Mouse (Mus musculus) gastrocnemius, postnatal 10 days (tissue): ENCODE data around the gene Usp35. TPM values are rescaled to one million over a fixed set of nuclear protein-coding genes. Genes with fewer than 3 reads are reported as not detected.

ENCODE experiments used
- DNase-seq: peaks from one replicate; pipeline ENCODE4 v3.0.0; 2021; ENCODE audit warnings: mixed read lengths
- long read RNA-seq, 2 experiments: library from polyadenylated mRNA; stranded (forward); transcript quantifications; one replicate each; pipeline ENCODE4 v2.0.0; 2021
- total RNA-seq, 2 experiments: library from RNA; stranded (reverse); gene quantifications; 2 replicates each; pipeline ENCODE4 v1.2.3; 2021

Usp35 gene
- total RNA-seq, result 1 to 10 TPM; 1.3 to 2.0 TPM
- long read RNA-seq, experiment 1, full-length matches to known transcripts, result 2 of 3 reads
- long read RNA-seq, experiment 1, partial matches to known transcripts, result 0 of 3 reads
- long read RNA-seq, experiment 1, other reads (novel, unspliced or antisense), result 1 of 3 reads
- long read RNA-seq, experiment 2, full-length matches to known transcripts, result 1 of 1 reads
- long read RNA-seq, experiment 2, partial matches to known transcripts, result 0 of 1 reads
- long read RNA-seq, experiment 2, other reads (novel, unspliced or antisense), result 0 of 1 reads

- DNase-seq, result peak; percentile 95
Observed at GRCm38 (mm10) chr7:97331726-97332666, at the start of gene Usp35, which contains the start of gene Kctd21. Gene Usp35 (minus strand): TSS chr7:97332020. Gene Kctd21 (plus strand): TSS chr7:97332327.

- DNase-seq, result no peak
Observed at GRCm38 (mm10) chr7:97380500-97381123, 48.8 kb upstream of the Usp35 start.

- no peak for DNase-seq
Observed at GRCm38 (mm10) chr7:97379304-97379703, 47.5 kb upstream of the Usp35 start.

DNA sequence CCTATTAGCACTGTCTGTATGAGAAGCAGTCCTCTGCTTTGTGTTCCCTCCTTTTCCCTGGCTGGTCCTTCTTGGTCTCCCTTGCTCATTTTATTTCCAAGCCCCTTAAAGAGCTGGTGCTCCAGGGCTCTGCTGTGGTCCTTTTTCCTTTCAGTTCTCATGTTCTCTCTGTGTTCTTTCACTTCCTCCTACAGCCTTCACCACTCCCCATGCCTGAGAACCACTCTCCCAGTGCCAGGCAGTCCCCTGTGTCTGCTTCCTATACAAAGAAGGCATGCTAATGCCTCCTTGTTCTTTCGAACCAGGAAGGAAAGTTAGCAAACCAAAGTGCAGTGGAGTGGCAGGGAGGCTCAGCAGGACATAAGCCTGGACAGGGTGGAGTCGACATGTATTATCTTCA lies 44.1 kb upstream of the Usp35 start:
- no peak for DNase-seq

GRCm38 (mm10) chr7:97375101-97375500 lies 43.3 kb upstream of the Usp35 start:
- DNase-seq, result no peak

GRCm38 (mm10) chr7:97365887-97366286 lies 34.1 kb upstream of the Usp35 start:
- no peak for DNase-seq

- DNase-seq, result no peak
Observed at GRCm38 (mm10) chr7:97361467-97361866, 29.6 kb upstream of the Usp35 start.

DNA sequence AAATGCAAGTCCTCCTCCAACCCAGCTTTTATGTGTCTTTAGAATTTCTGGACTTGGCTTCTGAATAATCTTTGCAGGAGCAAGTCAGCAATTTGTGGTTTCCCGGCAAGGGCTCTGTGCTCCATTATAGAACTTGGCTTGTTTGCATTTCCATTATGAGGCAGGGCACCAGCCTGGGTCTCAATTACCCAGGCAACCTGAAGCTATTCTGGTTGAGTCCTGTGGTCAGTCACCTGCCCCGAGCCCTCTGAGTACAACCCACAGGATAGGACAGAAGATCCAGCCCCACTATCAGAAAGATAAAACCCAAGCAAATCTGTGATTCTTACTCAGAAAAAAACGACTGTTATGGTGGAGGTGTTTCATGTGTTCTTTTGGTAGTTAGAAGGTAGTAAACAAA lies 29.1 kb upstream of the Usp35 start:
- DNase-seq, result no peak

GRCm38 (mm10) chr7:97360166-97360565 lies 28.3 kb upstream of the Usp35 start:
- no peak for DNase-seq

- DNase-seq, result no peak
Observed at GRCm38 (mm10) chr7:97358347-97358746, 26.5 kb upstream of the Usp35 start.

DNA sequence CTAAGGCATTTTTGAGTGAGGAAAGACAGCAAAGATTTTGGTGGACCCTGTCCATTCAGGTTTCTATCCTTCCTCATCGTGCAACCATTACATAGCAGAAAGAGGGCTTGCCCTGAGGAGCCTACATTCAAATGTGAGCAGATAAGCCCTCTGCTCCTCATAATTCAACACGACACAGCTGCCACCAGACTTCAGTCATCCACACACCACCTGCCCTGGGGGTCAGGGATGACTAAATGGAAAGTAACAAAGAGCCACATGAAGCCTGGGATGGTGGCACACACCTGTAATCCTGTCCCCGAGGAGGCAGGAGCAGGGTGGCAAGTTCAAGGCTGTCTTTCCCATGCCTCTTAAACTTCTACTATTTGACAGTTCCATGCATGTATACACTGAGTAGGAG lies 26.0 kb upstream of the Usp35 start:
- no peak for DNase-seq

DNA sequence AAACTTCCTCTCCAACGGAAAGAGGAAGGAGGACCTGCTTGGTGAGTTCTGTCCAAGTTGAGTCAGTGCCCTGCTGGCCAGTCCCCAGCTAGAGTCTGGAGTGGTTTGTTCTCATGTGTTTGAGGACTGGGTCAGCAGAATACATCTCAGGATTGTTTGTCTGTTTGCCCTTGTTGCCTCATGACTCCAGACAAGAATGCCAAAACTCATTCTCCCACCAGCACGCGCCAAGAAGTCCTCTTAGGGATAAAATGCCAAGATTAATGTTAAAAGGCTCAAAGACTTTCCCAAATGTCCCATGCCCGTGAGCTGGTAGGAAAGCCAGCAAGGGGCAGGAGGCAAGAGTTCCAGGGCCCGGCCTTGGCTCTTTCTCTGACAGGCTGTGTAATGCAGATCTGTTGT lies 25.1 kb upstream of the Usp35 start:
- peak; percentile 54 for DNase-seq

DNA sequence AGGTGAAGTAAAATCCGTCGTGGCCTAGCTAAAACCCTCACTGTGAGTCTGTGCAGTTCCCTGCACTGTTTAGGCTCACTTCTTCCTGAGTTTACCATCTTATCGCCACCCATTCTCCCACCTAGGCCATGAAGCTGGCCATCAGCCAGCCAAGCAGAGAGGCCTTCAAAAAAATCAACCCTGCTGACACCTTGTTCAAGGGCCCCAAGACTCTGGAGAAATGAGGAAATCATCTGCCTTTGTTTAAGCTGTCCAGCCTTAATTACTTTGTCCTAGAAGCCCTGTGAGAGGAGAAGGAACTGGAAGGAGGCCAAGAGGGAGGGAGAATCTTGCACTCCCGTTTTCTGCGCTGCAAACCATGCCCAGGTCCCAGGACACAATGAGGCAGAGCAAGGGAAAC lies 24.4 kb upstream of the Usp35 start:
- DNase-seq, result no peak

- no peak for DNase-seq
Observed at GRCm38 (mm10) chr7:97355068-97355841, 23.4 kb upstream of the Usp35 start.

- DNase-seq, result no peak
Observed at GRCm38 (mm10) chr7:97353356-97353755, 21.5 kb upstream of the Usp35 start.

DNA sequence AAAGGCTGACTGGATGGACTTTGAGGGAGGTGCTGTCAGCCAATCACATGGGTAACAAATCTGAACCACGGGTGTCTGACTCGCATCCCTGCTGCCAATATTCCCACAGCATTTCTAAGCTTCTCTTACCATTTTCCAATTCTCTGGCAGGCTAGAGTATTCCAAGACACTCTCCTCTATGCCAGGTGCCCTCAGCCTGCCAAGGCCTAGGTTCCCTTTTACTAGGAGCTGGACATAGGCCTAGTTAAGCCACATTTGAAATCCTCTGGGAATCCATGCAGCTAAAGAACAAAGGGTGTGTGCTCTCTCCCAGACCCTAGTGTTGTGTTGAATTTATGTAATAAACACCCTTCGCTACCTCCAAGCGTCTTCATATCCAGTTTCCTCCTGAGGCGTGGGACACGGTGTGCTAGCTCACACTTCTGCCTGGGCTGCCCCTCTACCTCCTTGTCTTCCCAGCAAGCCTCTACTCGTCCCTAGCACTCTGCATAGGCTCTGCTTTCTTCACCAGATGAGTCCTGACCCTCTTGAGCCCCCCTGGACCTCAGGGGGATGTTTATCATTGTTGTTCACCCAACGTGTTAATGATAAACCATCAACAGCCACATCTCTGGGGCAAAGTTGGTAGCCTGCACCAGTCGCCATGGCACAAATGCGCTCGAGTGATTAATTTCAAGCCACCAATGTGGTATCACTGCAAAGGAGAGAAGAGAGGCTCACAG lies 20.1 kb upstream of the Usp35 start:
- DNase-seq, result no peak

DNA sequence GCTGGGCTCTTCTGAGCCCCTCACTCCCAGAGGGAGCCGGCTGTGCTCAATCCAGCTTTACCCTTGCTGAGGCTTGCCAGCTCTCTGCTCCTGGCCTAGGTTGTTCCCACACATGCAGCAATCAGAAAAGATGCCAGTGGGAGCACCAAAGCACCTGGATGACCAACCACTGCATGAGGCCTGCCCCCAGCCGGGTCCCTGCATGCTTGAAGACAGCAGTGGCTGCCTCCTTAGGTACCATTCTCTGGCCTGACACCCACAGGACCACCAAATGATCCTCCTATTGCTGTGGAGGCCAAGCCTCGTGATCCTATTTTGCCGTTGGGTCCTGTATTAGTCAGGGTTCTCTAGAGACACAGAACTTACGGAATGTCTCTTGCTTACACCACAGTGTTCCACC lies 19.1 kb upstream of the Usp35 start:
- no peak for DNase-seq

DNA sequence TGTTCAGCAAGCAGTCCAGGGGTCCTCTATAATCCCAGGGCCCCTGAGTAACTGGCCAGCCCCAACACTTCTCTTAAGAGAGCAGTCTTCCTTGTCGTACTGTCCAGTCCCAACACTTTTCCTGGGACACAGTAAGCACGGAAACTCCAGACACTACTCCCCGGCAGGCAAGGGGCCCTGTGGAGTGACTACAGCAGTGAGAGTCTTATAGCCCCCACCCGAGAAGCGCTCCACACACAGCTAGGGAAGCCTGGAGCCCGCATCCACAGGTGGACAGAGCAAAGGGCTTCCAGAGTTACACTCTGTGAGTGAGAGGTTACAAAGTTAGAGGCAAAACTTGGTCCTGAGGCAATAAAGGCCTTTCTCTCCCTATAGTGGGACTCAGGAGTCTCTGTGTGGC lies 17.6 kb upstream of the Usp35 start:
- DNase-seq, result no peak

DNA sequence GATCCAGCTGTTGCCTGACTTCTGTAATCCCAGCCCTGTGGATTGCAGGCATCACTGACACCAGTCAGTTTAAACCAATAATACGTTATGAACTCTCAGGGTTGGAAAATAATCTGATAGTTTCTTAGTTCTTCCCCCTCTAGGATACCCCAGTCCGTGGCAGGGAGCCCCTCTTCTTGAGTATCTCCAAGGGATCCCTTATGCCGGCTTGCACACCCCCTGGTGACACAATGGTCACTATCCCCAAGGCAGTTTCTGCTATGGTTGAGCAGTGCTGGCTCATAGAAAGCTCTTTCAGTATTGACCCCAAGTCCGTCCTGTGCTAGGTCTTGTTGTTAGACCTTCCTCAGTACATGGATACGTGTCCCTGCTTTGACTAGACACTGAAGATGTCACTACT lies 17.0 kb upstream of the Usp35 start:
- DNase-seq, result no peak

GRCm38 (mm10) chr7:97348318-97348717 lies 16.5 kb upstream of the Usp35 start:
- DNase-seq, result no peak

DNA sequence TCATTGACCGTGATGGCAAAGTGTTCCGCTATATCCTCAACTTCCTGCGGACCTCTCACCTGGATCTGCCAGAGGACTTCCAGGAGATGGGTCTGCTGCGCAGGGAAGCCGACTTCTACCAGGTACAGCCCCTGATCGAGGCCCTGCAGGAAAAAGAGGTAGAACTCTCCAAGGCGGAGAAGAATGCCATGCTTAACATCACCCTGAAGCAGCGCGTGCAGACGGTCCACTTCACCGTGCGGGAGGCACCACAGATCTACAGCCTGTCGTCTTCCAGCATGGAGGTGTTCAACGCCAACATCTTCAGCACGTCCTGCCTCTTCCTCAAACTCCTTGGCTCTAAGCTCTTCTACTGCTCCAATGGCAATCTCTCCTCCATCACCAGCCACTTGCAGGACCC lies 15.6 kb upstream of the Usp35 start:
- DNase-seq, result no peak

DNA sequence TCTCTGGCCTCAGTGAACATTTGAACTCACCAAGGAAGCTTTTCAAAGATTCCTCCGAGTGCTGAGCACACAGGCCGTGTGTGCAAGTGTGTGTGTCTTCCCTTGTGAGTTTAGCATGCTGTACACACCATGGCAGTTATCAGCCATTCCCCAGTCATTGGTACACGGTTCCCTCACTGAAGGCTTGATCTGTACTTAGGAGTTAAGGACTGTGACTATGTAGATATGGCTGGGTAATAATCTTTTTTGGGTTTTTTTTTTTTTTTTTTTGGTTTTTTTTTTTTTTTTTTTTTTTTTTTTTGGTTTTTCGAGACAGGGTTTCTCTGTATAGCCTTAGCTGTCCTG lies 15.0 kb upstream of the Usp35 start:
- DNase-seq, result no peak
